Mouse (Mus musculus): ENCODE results near the gene Pias1. TPM values are rescaled to one million over a fixed set of nuclear protein-coding genes. Genes with fewer than 3 reads are reported as not detected.

Pias1 gene
- polyA plus RNA-seq (2015; fragmentation: Nextera tagmentation; extraction: Ambion mirVana): 27.0 and 28.5 TPM in 2 replicates

GRCm38 (mm10) chr9:62987824-62988223, at the start of gene Pias1:
TSS of gene Pias1 (minus strand) at chr9:62987924.
- 56% methylated on average over 5 of the region's 5 CpGs for WGBS (ENCODE audit: insufficient replicate concordance)
- no peak for ATAC-seq (ENCODE audit: low read depth)

GRCm38 (mm10) chr9:63035431-63035830, 47.7 kb upstream of the Pias1 start:
- no peak overlapping the region for H3K27ac ChIP-seq (ENCODE audit: low read length)
- no peaks in the 10 kb centered on the region for H3K27me3 ChIP-seq (ENCODE audit: control insufficient read depth, insufficient read depth, low read depth, low read length)
- H3K36me3 ChIP-seq (ENCODE audit: control insufficient read depth, insufficient read depth): no peaks in the 10 kb centered on the region
- H3K4me2 ChIP-seq (ENCODE audit: low read depth, low read length): no peak overlapping the region
- no peak for ATAC-seq (ENCODE audit: low read depth)
- H3K4me1 ChIP-seq (ENCODE audit: control insufficient read depth, low read depth, low read length): no peaks in the 10 kb centered on the region
- no peak overlapping the region for H3K9ac ChIP-seq (ENCODE audit: low read depth, low read length)
- H3K4me3 ChIP-seq (ENCODE audit: low read depth, low read length): no peak overlapping the region
- no peaks in the 10 kb centered on the region for H3K9me3 ChIP-seq (replicated peaks; ENCODE audit: control insufficient read depth, low read length)
- WGBS (ENCODE audit: insufficient replicate concordance): 71% methylated on average over 2 of the region's 2 CpGs

More at GRCm38 (mm10) chr9:62987824-62988223, at the start of gene Pias1:
- Histone ChIP-seq H3K9ac (ENCODE audit: low read depth, low read length) (no peak within 1 kb of the TSS), H3K9me3 (replicated peaks; ENCODE audit: control insufficient read depth, low read length) (no peaks in the 10 kb centered on the region), H3K4me3 (ENCODE audit: low read depth, low read length) (no peak within 1 kb of the TSS), H3K36me3 (ENCODE audit: control insufficient read depth, insufficient read depth) (no peaks in the 10 kb centered on the region), H3K4me1 (ENCODE audit: control insufficient read depth, low read depth, low read length) (no peaks in the 10 kb centered on the region), H3K27me3 (ENCODE audit: control insufficient read depth, insufficient read depth, low read depth, low read length) (no peaks in the 10 kb centered on the region), H3K4me2 (ENCODE audit: low read depth, low read length) (no peak within 1 kb of the TSS), H3K27ac (ENCODE audit: low read length) (no peak within 1 kb of the TSS)

GRCm38 (mm10) chr9:63031011-63031782, 43.5 kb upstream of the Pias1 start:
- 33% methylated on average over 13 of the region's 13 CpGs for WGBS (ENCODE audit: insufficient replicate concordance)
- Histone ChIP-seq H3K4me2 (ENCODE audit: low read depth, low read length) (no peak overlapping the region), H3K9ac (ENCODE audit: low read depth, low read length) (no peak overlapping the region)

GRCm38 (mm10) chr9:63022486-63022885, 34.8 kb upstream of the Pias1 start:
- Histone ChIP-seq H3K27me3 (ENCODE audit: control insufficient read depth, insufficient read depth, low read depth, low read length) (no peaks in the 10 kb centered on the region), H3K4me3 (ENCODE audit: low read depth, low read length) (no peak overlapping the region), H3K4me1 (ENCODE audit: control insufficient read depth, low read depth, low read length) (no peaks in the 10 kb centered on the region), H3K9ac (ENCODE audit: low read depth, low read length) (no peak overlapping the region), H3K36me3 (ENCODE audit: control insufficient read depth, insufficient read depth) (no peaks in the 10 kb centered on the region), H3K27ac (ENCODE audit: low read length) (no peak overlapping the region), H3K9me3 (replicated peaks; ENCODE audit: control insufficient read depth, low read length) (no peaks in the 10 kb centered on the region), H3K4me2 (ENCODE audit: low read depth, low read length) (no peak overlapping the region)
- WGBS (ENCODE audit: insufficient replicate concordance): 61% methylated on average over 1 of the region's 1 CpGs
- no peak for ATAC-seq (ENCODE audit: low read depth)

More at GRCm38 (mm10) chr9:63031011-63031782, 43.5 kb upstream of the Pias1 start:
- H3K27ac ChIP-seq (ENCODE audit: low read length): no peak overlapping the region
- H3K36me3 ChIP-seq (ENCODE audit: control insufficient read depth, insufficient read depth): no peaks in the 10 kb centered on the region
- peak; percentile 30; the same call in 1 of the 2 replicates for ATAC-seq (ENCODE audit: low read depth)
- H3K4me3 ChIP-seq (ENCODE audit: low read depth, low read length): no peak overlapping the region
- no peaks in the 10 kb centered on the region for H3K9me3 ChIP-seq (replicated peaks; ENCODE audit: control insufficient read depth, low read length)
- no peaks in the 10 kb centered on the region for H3K27me3 ChIP-seq (ENCODE audit: control insufficient read depth, insufficient read depth, low read depth, low read length)
- no peaks in the 10 kb centered on the region for H3K4me1 ChIP-seq (ENCODE audit: control insufficient read depth, low read depth, low read length)

- no peaks in the 10 kb centered on the region for H3K4me1 ChIP-seq (ENCODE audit: control insufficient read depth, low read depth, low read length)
- no peak overlapping the region for H3K4me2 ChIP-seq (ENCODE audit: low read depth, low read length)
- ATAC-seq (ENCODE audit: low read depth): no peak
- H3K9ac ChIP-seq (ENCODE audit: low read depth, low read length): no peak overlapping the region
- H3K27ac ChIP-seq (ENCODE audit: low read length): no peak overlapping the region
- no peaks in the 10 kb centered on the region for H3K27me3 ChIP-seq (ENCODE audit: control insufficient read depth, insufficient read depth, low read depth, low read length)
- 79% methylated on average over 4 of the region's 4 CpGs for WGBS (ENCODE audit: insufficient replicate concordance)
- H3K36me3 ChIP-seq (ENCODE audit: control insufficient read depth, insufficient read depth): no peaks in the 10 kb centered on the region
- no peak overlapping the region for H3K4me3 ChIP-seq (ENCODE audit: low read depth, low read length)
- H3K9me3 ChIP-seq (replicated peaks; ENCODE audit: control insufficient read depth, low read length): no peaks in the 10 kb centered on the region
Observed at GRCm38 (mm10) chr9:63007371-63007770, 19.6 kb upstream of the Pias1 start.

- WGBS (ENCODE audit: insufficient replicate concordance): 50% methylated on average over 6 of the region's 6 CpGs
- no peak for ATAC-seq (ENCODE audit: low read depth)
Observed at GRCm38 (mm10) chr9:63006081-63006820, 18.5 kb upstream of the Pias1 start.

GRCm38 (mm10) chr9:62998561-62998960, 10.8 kb upstream of the Pias1 start:
- no peaks in the 10 kb centered on the region for H3K4me1 ChIP-seq (ENCODE audit: control insufficient read depth, low read depth, low read length)
- WGBS (ENCODE audit: insufficient replicate concordance): 17% methylated on average over 3 of the region's 3 CpGs
- no peaks in the 10 kb centered on the region for H3K36me3 ChIP-seq (ENCODE audit: control insufficient read depth, insufficient read depth)
- H3K27me3 ChIP-seq (ENCODE audit: control insufficient read depth, insufficient read depth, low read depth, low read length): no peaks in the 10 kb centered on the region
- H3K9ac ChIP-seq (ENCODE audit: low read depth, low read length): no peak overlapping the region
- ATAC-seq (ENCODE audit: low read depth): no peak
- H3K4me3 ChIP-seq (ENCODE audit: low read depth, low read length): no peak overlapping the region
- no peak overlapping the region for H3K27ac ChIP-seq (ENCODE audit: low read length)
- no peaks in the 10 kb centered on the region for H3K9me3 ChIP-seq (replicated peaks; ENCODE audit: control insufficient read depth, low read length)
- H3K4me2 ChIP-seq (ENCODE audit: low read depth, low read length): no peak overlapping the region

More at GRCm38 (mm10) chr9:63006081-63006820, 18.5 kb upstream of the Pias1 start:
- Histone ChIP-seq H3K9ac (ENCODE audit: low read depth, low read length) (no peak overlapping the region), H3K4me2 (ENCODE audit: low read depth, low read length) (no peak overlapping the region), H3K27ac (ENCODE audit: low read length) (no peak overlapping the region), H3K4me3 (ENCODE audit: low read depth, low read length) (no peak overlapping the region), H3K36me3 (ENCODE audit: control insufficient read depth, insufficient read depth) (no peaks in the 10 kb centered on the region), H3K4me1 (ENCODE audit: control insufficient read depth, low read depth, low read length) (no peaks in the 10 kb centered on the region), H3K27me3 (ENCODE audit: control insufficient read depth, insufficient read depth, low read depth, low read length) (no peaks in the 10 kb centered on the region), H3K9me3 (replicated peaks; ENCODE audit: control insufficient read depth, low read length) (no peaks in the 10 kb centered on the region)

- Histone ChIP-seq H3K27ac (ENCODE audit: low read length) (no peak overlapping the region), H3K9ac (ENCODE audit: low read depth, low read length) (no peak overlapping the region), H3K4me2 (ENCODE audit: low read depth, low read length) (no peak overlapping the region), H3K27me3 (ENCODE audit: control insufficient read depth, insufficient read depth, low read depth, low read length) (no peaks in the 10 kb centered on the region), H3K4me3 (ENCODE audit: low read depth, low read length) (no peak overlapping the region), H3K4me1 (ENCODE audit: control insufficient read depth, low read depth, low read length) (no peaks in the 10 kb centered on the region), H3K36me3 (ENCODE audit: control insufficient read depth, insufficient read depth) (no peaks in the 10 kb centered on the region), H3K9me3 (replicated peaks; ENCODE audit: control insufficient read depth, low read length) (no peaks in the 10 kb centered on the region)
- ATAC-seq (ENCODE audit: low read depth): no peak
- WGBS (ENCODE audit: insufficient replicate concordance): 81% methylated on average over 3 of the region's 3 CpGs
Observed at GRCm38 (mm10) chr9:62997626-62998025, 9.9 kb upstream of the Pias1 start.

GRCm38 (mm10) chr9:62995186-62995585, 7.5 kb upstream of the Pias1 start:
- no peaks in the 10 kb centered on the region for H3K36me3 ChIP-seq (ENCODE audit: control insufficient read depth, insufficient read depth)
- no peak overlapping the region for H3K27ac ChIP-seq (ENCODE audit: low read length)
- H3K9me3 ChIP-seq (replicated peaks; ENCODE audit: control insufficient read depth, low read length): no peaks in the 10 kb centered on the region
- no peak overlapping the region for H3K4me3 ChIP-seq (ENCODE audit: low read depth, low read length)
- no peaks in the 10 kb centered on the region for H3K4me1 ChIP-seq (ENCODE audit: control insufficient read depth, low read depth, low read length)
- ATAC-seq (ENCODE audit: low read depth): no peak
- 31% methylated on average over 2 of the region's 2 CpGs for WGBS (ENCODE audit: insufficient replicate concordance)
- no peak overlapping the region for H3K9ac ChIP-seq (ENCODE audit: low read depth, low read length)
- no peaks in the 10 kb centered on the region for H3K27me3 ChIP-seq (ENCODE audit: control insufficient read depth, insufficient read depth, low read depth, low read length)
- no peak overlapping the region for H3K4me2 ChIP-seq (ENCODE audit: low read depth, low read length)
